Mouse (Mus musculus) limb, embryonic 15.5 days (tissue): ENCODE measurements around the gene Btn2a2. TPM values are rescaled to one million over a fixed set of nuclear protein-coding genes. Genes with fewer than 3 reads are reported as not detected.

Experiments used
- ATAC-seq: fragments of 200-750 bp; cut with Nextera tagmentation; 2 replicates; pipeline ENCODE4 v1.8.0; 2017; ENCODE audit warnings: low read depth, moderate TSS enrichment; ENCODE audit not compliant: insufficient number of reproducible peaks, low FRiP score, low TSS enrichment
- H3K27ac ChIP-seq: fragments of 300-500 bp; sonication (generic); 2 replicates; pipeline ENCODE4 v1.5.1; 2015; ENCODE audit warnings: moderate library complexity, mild to moderate bottlenecking, inconsistent platforms
- H3K27me3 ChIP-seq: fragments of 300-500 bp; sonication (generic); 2 replicates; pipeline ENCODE4 v1.6.1; 2015; ENCODE audit warnings: inconsistent platforms
- H3K36me3 ChIP-seq: fragments of 300-500 bp; sonication (generic); 2 replicates; pipeline ENCODE4 v1.6.1; 2015; ENCODE audit warnings: inconsistent platforms
- H3K4me1 ChIP-seq: fragments of 300-500 bp; sonication (generic); 2 replicates; pipeline ENCODE4 v1.6.1; 2015; ENCODE audit warnings: inconsistent platforms
- H3K4me2 ChIP-seq: fragments of 300-500 bp; sonication (generic); 2 replicates; pipeline ENCODE4 v1.6.1; 2015; ENCODE audit warnings: mild to moderate bottlenecking, inconsistent platforms
- H3K4me3 ChIP-seq: fragments of 300-500 bp; sonication (generic); 2 replicates; pipeline ENCODE4 v1.5.1; 2015; ENCODE audit warnings: mild to moderate bottlenecking, inconsistent platforms
- H3K9ac ChIP-seq: fragments of 300-500 bp; sonication (generic); 2 replicates; pipeline ENCODE4 v1.6.1; 2015; ENCODE audit warnings: inconsistent platforms
- H3K9me3 ChIP-seq: fragments of 300-500 bp; sonication (generic); 2 replicates; pipeline ENCODE4 v1.6.1; 2016; ENCODE audit warnings: inconsistent platforms
- WGBS: fragments of 180-500 bp; shearing (Covaris S2); methylation state at CpG from one replicate; pipeline ENCODE4 v1.1.7; 2015; 5-methylcytosine and 5-hydroxymethylcytosine counted together
- polyA plus RNA-seq: library from polyadenylated mRNA; unstranded; fragments of >200 nt; fragmentation: Nextera tagmentation; extraction: Ambion mirVana; gene quantifications from 2 replicates; pipeline ENCODE4 v1.2.1, GENCODE M21; 2015

Btn2a2 gene
- polyA plus RNA-seq, 1 experiment from 2014 or later = 0.67 TPM

- Histone ChIP-seq H3K27me3 (no peaks in the 10 kb centered on the region), H3K4me1 (peaks cover 2% of the 10 kb centered on the region; the same call in 1 of the 2 replicates), H3K27ac (0 out of 2 replicates have a peak overlapping the region, but pooled peaks have one; percentile 88), H3K36me3 (no peaks in the 10 kb centered on the region), H3K9me3 (no peaks in the 10 kb centered on the region), H3K4me3 (peak overlapping the region; percentile 51), H3K4me2 (peak overlapping the region; percentile 77), H3K9ac (no peak overlapping the region)
- WGBS = under 1% methylated on average over 6 of the region's 6 CpGs
- ATAC-seq = no peak
These were observed 29.6 kb upstream of the Btn2a2 start for GRCm38 (mm10) chr13:23518295-23518603.

GRCm38 (mm10) chr13:23517603-23518294, 29.1 kb upstream of the Btn2a2 start:
- H3K9me3 ChIP-seq = no peaks in the 10 kb centered on the region
- H3K4me2 ChIP-seq = peak overlapping the region; percentile 77
- peak; percentile 86 for ATAC-seq
- no peaks in the 10 kb centered on the region for H3K27me3 ChIP-seq
- H3K9ac ChIP-seq = no peak overlapping the region
- peak overlapping the region; percentile 51 for H3K4me3 ChIP-seq
- H3K36me3 ChIP-seq = no peaks in the 10 kb centered on the region
- under 1% methylated on average over 27 of the region's 27 CpGs for WGBS
- H3K4me1 ChIP-seq = peaks cover 2% of the 10 kb centered on the region; the same call in 1 of the 2 replicates
- peak overlapping the region; percentile 88 for H3K27ac ChIP-seq

- Histone ChIP-seq H3K4me1 (peaks cover 2% of the 10 kb centered on the region; the same call in 1 of the 2 replicates), H3K27me3 (no peaks in the 10 kb centered on the region), H3K36me3 (no peaks in the 10 kb centered on the region), H3K27ac (peak overlapping the region; percentile 88), H3K4me2 (peak overlapping the region; percentile 77), H3K4me3 (peak overlapping the region; percentile 51), H3K9me3 (no peaks in the 10 kb centered on the region), H3K9ac (no peak overlapping the region)
- under 1% methylated on average over 19 of the region's 19 CpGs for WGBS
- ATAC-seq = peak; percentile 52; the same call in 1 of the 2 replicates
These were observed 28.4 kb upstream of the Btn2a2 start for GRCm38 (mm10) chr13:23516822-23517602.

- 46% methylated on average over 15 of the region's 15 CpGs for WGBS
- no peak for ATAC-seq
- Histone ChIP-seq H3K36me3 (no peaks in the 10 kb centered on the region), H3K4me1 (peaks cover 2% of the 10 kb centered on the region; the same call in 1 of the 2 replicates), H3K27me3 (no peaks in the 10 kb centered on the region), H3K9me3 (no peaks in the 10 kb centered on the region), H3K4me3 (peak overlapping the region; percentile 51), H3K4me2 (peak overlapping the region; percentile 52), H3K27ac (0 out of 2 replicates have a peak overlapping the region, but pooled peaks have one; percentile 27), H3K9ac (no peak overlapping the region)
These were observed 27.4 kb upstream of the Btn2a2 start for GRCm38 (mm10) chr13:23515826-23516620.

- Histone ChIP-seq H3K4me2 (no peak overlapping the region), H3K27ac (no peak overlapping the region), H3K4me3 (no peak overlapping the region), H3K36me3 (no peaks in the 10 kb centered on the region), H3K27me3 (no peaks in the 10 kb centered on the region), H3K9me3 (no peaks in the 10 kb centered on the region), H3K4me1 (peaks cover 2% of the 10 kb centered on the region; the same call in 1 of the 2 replicates), H3K9ac (no peak overlapping the region)
- whole genome bisulfite sequencing = 79% methylated on average over 5 of the region's 5 CpGs
- no peak for ATAC-seq
These were observed 26.6 kb upstream of the Btn2a2 start for GRCm38 (mm10) chr13:23515281-23515680.

GRCm38 (mm10) chr13:23513517-23513916, 24.9 kb upstream of the Btn2a2 start:
- Histone ChIP-seq H3K36me3 (no peaks in the 10 kb centered on the region), H3K4me3 (no peak overlapping the region), H3K9me3 (no peaks in the 10 kb centered on the region), H3K4me2 (no peak overlapping the region), H3K4me1 (peaks cover 2% of the 10 kb centered on the region; the same call in 1 of the 2 replicates), H3K9ac (no peak overlapping the region), H3K27me3 (no peaks in the 10 kb centered on the region), H3K27ac (no peak overlapping the region)
- ATAC-seq = no peak
- 83% methylated on average over 1 of the region's 1 CpGs for WGBS

- Histone ChIP-seq H3K27ac (no peak overlapping the region), H3K4me3 (no peak overlapping the region), H3K27me3 (no peaks in the 10 kb centered on the region), H3K36me3 (no peaks in the 10 kb centered on the region), H3K9ac (no peak overlapping the region), H3K4me1 (peaks cover 9% of the 10 kb centered on the region), H3K9me3 (no peaks in the 10 kb centered on the region), H3K4me2 (no peak overlapping the region)
- WGBS = 21% methylated on average over 1 of the region's 1 CpGs
- no peak for ATAC-seq
These were observed 21.5 kb upstream of the Btn2a2 start for GRCm38 (mm10) chr13:23510127-23510526.

GRCm38 (mm10) chr13:23506819-23507515, 18.3 kb upstream of the Btn2a2 start:
- no peak for ATAC-seq
- WGBS = 39% methylated on average over 14 of the region's 14 CpGs
- Histone ChIP-seq H3K36me3 (no peaks in the 10 kb centered on the region), H3K4me1 (peaks cover 11% of the 10 kb centered on the region), H3K9ac (no peak overlapping the region), H3K9me3 (no peaks in the 10 kb centered on the region), H3K4me2 (peak overlapping the region; percentile 36), H3K4me3 (peak overlapping the region; percentile 23; the same call in 1 of the 2 replicates), H3K27me3 (no peaks in the 10 kb centered on the region), H3K27ac (no peak overlapping the region)

- no peaks in the 10 kb centered on the region for H3K36me3 ChIP-seq
These were observed 17.7 kb upstream of the Btn2a2 start for GRCm38 (mm10) chr13:23506351-23506750.

GRCm38 (mm10) chr13:23505662-23506345, 17.1 kb upstream of the Btn2a2 start:
- peak overlapping the region; percentile 36 for H3K4me2 ChIP-seq
- peaks cover 11% of the 10 kb centered on the region for H3K4me1 ChIP-seq
- H3K9me3 ChIP-seq = no peaks in the 10 kb centered on the region
- WGBS = 15% methylated on average over 14 of the region's 14 CpGs
- peak overlapping the region; percentile 23 for H3K4me3 ChIP-seq
- no peaks in the 10 kb centered on the region for H3K27me3 ChIP-seq
- ATAC-seq = no peak
- no peaks in the 10 kb centered on the region for H3K36me3 ChIP-seq
- H3K9ac ChIP-seq = no peak overlapping the region
- no peak overlapping the region for H3K27ac ChIP-seq

More at GRCm38 (mm10) chr13:23506351-23506750, 17.7 kb upstream of the Btn2a2 start:
- no peak overlapping the region for H3K9ac ChIP-seq
- 14% methylated on average over 13 of the region's 13 CpGs for WGBS
- peaks cover 11% of the 10 kb centered on the region for H3K4me1 ChIP-seq
- H3K27ac ChIP-seq = no peak overlapping the region
- no peaks in the 10 kb centered on the region for H3K27me3 ChIP-seq
- no peaks in the 10 kb centered on the region for H3K9me3 ChIP-seq
- peak overlapping the region; percentile 36 for H3K4me2 ChIP-seq
- peak overlapping the region; percentile 23 for H3K4me3 ChIP-seq
- ATAC-seq = no peak

GRCm38 (mm10) chr13:23503797-23504196, 15.1 kb upstream of the Btn2a2 start:
- ATAC-seq = no peak
- Histone ChIP-seq H3K4me3 (no peak overlapping the region), H3K4me1 (peaks cover 12% of the 10 kb centered on the region), H3K27me3 (no peaks in the 10 kb centered on the region), H3K36me3 (no peaks in the 10 kb centered on the region), H3K4me2 (no peak overlapping the region), H3K27ac (no peak overlapping the region), H3K9me3 (no peaks in the 10 kb centered on the region), H3K9ac (no peak overlapping the region)
- 3% methylated on average over 9 of the region's 9 CpGs for WGBS
